Mouse (Mus musculus): ENCODE measurements around the gene Dact2. TPM values are rescaled to one million over a fixed set of nuclear protein-coding genes. Genes with fewer than 3 reads are reported as not detected.

Gene Dact2
- polyA plus RNA-seq (2017; shearing (Covaris generic)) = not detected

GRCm38 (mm10) chr17:14204061-14204460, at the start of gene Dact2:
Gene Dact2, minus strand, starts transcription at chr17:14204304.

Other genes with a start within 250 kb of the Dact2 start
- not detected for gene Gm7356, start 200.6 kb downstream of the Dact2 start, polyA plus RNA-seq (2017; shearing (Covaris generic))
- not detected for gene Gm7358, start 144.8 kb downstream of the Dact2 start, polyA plus RNA-seq (2017; shearing (Covaris generic))
- gene Smoc2, start 75.2 kb upstream of the Dact2 start, polyA plus RNA-seq (2017; shearing (Covaris generic)) = 0.59 TPM

Data from effector memory CD4-positive, alpha-beta T cell, adult 5 months (primary cell).